Mouse (Mus musculus) cerebellum, postnatal 25 days (tissue): ENCODE measurements at regions not wholly inside any gene's neighbourhood (a gene's known extent, or its start where the extent isn't known, plus 50 kb on each side); places are given as distances from the start of the nearest gene placed in this dataset.
A peak's percentile ranks its signal among the peaks of the same experiment; 100 is the strongest.

Source experiments
- DNase-seq, 2 experiments: peaks; one replicate each; pipeline ENCODE4 v3.0.0; 2021; ENCODE audit warnings: mixed read lengths in 2 of 2

DNA sequence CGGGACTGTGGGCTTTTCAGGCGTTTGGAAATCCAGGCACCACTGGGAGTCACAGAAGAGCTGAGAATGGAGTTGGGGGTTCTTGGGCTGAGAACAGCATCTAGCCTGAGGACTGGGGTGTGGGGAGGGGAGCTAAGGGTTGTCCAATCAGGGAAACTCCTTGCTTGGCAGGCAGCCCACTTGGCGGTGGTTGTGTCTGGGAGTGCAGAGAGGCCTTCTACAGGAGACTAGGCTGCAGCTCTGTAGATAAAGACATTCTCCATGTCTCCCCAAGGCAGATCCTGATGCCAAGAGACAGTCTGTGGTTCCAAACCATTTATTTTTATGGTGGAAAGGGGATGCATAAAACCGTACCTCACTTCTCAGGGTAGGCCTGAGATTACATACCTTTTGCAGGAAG lies 774.6 kb downstream of the Brinp1 start:
- peak in 1 of 2 experiments; percentile 25 for DNase-seq

DNA sequence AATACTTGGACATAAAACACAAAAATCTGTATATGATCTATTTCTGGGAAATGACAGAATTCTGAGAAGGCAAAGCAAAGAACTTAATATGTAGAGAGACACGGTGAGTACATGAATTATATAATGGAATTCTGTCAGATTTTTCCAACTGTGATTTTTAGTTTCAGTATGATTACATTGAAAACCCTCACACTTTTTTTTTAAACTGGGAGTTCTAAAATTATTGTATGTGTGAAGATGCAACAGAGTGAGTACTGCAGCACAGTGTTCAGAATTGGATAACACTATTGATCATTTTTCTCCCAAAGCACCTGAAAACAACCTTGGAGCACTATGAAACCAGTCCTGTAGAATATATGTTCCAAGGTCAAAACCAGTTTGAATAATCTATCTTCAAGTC lies 797.7 kb downstream of the Brinp1 start:
- no peak for DNase-seq

DNA sequence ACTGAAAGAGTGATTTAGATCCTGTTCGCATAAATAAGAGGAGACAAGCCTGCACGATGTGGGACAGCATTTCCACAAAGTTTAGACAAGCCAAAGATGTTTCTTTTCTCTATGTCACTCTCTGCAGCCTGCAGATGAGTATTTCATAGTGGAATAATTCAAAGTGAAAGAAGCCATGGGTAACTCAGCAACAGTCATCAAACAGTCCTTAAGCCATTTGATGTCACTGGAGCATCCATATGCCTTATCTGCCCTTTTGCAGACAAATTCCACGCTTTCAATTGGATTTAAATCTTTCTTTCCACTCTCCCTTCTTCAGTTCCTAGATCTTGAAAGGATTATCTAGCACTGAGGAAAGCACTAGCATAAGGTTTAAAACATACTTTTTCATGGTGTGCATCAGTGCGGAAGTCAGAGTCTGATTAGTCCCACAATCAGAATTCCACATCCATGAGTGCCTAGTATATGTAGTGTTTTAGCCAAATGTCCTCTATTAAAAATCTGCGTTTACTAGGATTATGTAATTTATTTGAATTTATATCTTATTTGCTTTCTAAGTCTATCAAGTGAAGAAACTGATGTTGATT lies 805.6 kb downstream of the Brinp1 start:
- DNase-seq = no peak

DNA sequence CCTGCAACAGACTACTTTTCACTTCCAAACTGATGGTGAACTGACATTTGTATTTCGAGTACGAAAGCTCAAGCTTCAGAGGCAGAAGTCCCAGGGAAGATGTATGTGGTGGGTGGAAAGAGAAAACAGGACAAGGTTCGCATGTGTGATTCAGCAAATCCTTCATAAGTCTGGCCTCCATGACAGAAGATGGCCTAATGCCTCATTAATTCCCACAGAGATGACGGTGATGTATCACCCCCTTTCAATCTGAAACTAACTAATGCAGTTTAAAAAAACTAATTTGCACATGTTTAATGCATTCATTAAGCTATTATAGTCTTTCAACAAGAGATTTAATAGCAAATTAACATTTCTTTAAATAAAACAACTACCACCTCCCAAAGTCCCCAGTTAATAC lies 826.1 kb downstream of the Brinp1 start:
- DNase-seq = no peak

DNA sequence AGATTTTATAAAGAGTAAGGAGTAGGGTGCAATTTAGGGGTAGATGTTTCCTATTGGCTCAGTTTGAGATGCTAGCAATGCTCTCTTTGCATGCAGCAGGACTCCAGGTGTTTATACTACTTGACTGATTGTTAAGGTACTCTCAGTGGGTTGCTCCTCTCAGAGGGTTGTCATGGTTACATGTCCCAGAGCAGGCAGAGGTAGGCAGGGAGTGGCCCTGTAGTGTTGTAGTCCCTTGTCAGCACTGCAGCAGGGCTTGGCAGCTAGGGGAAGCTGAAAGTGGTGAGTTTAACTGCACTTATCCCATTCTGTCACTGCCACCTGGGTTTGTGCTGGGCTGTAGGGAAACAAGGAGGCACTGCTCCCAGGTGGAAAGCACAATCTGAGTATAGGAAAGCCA lies 839.7 kb downstream of the Brinp1 start:
- no peak for DNase-seq

DNA sequence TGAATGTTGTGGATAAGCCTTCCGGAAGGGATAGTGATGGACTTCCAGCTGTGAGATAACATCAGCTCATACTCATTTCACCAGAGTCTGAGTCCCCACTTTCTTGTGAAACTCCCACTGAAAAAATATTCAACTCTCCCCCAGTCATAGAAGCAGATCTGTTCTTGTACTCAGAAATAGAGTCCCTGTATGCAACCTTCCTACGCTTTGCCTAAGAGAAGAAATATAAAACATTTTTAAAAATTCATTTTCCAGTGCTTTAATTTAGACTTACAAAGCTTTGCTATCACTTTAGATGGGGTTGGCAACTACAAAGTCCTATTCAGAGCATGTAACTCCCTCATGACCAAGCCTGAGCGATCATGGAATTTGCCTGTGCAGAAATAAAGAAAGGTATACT lies 868.9 kb downstream of the Brinp1 start:
- no peak for DNase-seq

DNA sequence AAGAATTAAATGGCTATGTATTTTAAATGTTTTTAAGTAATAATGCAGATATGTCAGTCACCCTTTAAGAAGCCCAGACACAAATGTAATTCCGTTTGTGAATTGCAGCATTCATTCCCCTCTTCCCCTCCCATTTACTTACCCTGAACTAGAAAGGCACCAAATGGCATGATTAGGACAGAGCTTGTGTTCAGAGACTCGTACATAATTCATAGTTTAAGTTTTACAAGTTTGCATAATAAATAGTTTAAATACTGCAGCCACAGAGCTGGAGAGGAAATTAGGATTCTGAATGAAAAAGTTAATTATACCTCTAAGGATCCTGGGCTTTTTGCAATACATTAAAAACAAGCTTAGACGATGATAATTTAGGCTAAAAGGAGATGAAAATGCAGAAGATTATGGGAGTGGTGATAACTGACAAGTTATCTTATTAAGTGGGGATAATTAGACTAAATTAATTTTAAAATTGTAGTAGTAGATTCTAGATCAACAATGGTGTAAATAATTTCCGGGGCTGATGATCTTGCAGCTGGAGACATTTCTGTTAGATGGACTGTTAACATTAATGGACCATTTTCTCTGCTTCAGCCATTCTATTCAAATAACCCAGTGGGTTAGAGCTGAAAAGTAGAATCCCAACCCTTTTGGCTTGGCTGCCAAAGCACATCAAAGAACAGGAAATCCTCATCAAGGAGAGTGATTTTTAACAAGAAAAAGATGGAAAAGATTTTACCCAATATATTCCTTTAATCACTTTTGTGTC lies 897.2 kb downstream of the Brinp1 start:
- no peak for DNase-seq

DNA sequence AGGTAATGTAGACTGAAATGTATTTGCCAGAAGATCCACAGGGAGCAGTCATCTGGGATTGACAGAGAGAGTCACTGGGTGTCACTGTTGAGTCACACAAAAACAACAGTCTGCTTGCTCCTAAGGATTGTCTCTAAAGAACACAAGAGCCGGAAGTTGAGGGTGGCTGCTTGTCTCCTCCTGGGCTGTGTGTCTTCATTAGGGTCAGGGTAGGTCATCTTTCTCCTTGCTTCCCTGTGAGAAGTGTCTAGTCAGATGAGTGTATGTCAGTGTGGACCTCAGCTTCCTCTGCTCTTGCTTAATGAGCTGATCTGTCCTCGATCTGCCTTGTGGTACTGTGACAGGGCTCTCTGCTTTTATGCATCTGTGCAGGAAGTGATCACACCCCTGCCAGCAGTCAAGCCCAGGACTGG lies 931.3 kb downstream of the Brinp1 start:
- DNase-seq = peak; percentile 64 to 69

DNA sequence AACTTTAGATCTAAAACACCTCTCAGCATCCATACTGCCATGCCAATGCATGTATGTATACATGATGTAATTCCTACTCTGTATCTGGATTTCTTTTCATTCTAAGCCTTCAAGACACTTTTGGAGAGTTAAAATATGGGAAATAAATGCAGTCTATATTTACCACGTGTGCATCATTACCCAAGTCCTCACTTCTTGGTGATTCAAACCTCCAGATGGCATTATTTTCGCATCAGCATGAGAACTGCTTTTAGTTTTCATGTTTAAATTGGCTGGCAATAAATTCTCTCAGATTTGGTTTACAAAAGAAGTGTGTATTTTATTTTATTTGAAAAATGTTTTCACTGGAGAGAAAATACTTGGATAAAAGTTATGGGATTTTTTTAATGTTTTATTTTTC lies 942.8 kb downstream of the Brinp1 start:
- DNase-seq = no peak

DNA sequence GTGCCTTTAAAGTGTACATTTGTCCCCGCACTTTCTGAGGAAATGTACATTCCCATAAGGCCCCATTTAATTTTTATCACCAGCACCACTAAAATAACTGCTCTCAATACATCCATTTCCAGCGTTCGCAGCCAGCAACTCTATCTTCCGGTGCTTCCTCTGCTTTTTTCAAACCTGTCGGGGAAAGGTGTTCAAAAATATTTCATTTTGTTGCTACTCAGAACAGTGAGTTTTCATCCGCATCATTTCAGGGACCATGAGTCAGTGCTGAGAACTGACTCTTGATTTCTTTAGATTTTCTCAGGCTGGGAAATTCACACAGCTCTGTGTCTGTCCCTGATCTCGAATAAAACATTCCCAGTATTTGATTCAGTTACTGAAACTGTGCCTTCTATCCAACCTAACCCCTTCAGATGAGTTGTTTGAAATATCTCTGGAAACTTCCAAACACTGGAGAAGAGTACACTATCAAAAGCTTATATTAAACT lies 959.4 kb downstream of the Brinp1 start:
- DNase-seq = no peak

DNA sequence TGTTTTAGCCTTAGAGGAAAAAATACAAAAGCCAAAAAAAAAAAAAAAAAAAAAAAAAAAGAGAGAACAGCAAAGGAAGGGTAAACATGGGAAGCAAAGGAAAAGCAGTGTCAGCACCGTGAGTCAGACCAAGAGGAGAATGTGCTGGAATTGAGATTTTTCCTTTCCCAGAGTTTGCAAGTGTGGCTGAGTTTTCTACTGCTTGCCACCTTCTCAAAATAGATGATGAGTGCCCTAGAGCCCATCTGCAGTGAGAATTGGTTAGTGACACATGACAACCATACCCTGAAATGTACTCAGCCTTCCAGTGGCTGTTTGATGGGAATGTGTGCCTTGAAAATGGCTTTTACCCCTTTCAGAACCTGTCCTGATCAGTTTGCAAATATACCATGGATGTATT lies 990.7 kb downstream of the Brinp1 start:
- no peak for DNase-seq

DNA sequence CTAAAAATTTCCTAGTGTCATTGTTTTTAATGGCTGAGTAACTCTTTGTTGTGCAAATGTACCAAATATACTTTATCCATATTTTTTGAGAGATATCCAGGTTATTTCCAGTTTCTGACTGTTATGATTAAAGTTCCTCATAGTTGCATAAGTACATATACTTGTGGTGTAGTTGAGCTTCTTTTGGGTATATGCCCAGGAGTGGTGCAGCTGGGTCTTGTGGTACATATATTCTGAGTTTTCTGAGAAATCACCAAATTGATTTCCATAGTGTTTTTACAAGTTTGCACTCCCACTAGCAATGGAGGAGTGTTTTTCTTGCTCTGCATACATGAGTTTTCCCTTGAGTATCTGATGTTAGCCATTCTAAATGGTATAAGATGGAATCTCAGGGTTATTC lies 1006.2 kb downstream of the Brinp1 start:
- no peak for DNase-seq

DNA sequence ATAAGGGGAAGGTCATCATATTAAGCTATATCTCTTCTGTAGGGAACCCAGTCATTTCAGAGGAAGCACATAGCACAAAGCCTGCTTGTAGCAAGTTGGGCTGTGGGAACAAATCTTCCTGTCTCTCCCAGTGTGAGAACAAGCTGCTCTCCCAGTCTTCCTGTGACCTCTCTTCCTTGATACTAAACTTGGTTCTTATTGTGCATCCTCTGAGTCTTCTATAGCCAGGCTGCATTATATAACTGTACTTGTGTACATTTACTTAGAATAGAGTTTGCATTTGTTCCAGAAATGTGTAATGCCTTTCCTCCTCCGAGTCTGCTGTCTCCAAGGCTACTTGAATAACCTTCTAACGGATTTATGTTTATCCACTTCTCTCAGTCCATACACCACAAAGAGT lies 1021.7 kb downstream of the Brinp1 start:
- DNase-seq = no peak

DNA sequence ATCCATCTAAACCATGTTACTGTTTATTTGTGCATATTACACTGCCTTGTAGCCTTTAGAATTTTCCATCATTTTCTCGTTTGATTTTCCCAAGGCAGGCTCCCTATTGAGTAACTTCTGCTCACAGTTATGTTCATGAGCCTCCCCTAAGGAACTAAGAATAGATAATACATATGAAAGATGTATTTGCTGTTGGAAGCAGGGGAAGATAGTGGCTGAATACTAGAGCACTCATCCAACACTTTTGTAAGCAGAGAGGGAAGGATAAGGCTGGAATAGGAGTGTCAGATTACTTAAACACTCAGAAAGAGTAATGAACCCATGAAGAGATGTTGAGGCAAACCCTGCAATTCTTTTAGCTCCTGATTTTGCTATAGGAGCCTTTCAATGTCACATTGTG lies 1055.1 kb downstream of the Brinp1 start:
- no peak for DNase-seq

DNA sequence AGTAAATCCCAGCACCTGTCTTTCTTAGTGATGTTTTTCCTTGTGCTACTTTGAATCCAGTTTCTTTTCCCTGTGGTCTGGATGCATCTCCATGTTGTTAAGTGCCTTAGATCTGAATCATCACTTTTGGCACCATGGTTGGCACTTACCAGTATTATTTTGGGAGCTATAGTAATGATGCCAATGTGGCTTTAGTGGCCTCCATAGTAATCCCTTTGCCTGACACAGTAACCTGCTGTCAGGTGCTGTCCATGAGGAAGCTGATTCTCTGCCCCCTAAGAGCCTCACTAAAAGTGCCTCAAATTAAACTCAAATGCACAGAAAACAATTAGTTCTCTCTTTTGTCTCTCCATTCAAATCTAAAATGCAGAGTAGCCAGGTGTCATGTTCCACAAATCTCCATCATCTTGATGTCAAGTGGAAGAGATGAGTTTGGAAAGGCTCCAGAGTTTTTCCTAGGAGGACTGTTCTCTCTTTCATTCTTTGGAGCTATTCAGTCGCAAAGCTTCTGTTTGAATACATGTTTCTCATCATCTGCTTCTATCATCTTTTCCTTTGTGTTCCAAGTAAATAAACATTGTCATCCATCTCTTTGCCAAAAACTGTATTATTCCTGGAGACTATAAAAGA lies 1062.1 kb downstream of the Brinp1 start:
- peak; percentile 24 for DNase-seq

DNA sequence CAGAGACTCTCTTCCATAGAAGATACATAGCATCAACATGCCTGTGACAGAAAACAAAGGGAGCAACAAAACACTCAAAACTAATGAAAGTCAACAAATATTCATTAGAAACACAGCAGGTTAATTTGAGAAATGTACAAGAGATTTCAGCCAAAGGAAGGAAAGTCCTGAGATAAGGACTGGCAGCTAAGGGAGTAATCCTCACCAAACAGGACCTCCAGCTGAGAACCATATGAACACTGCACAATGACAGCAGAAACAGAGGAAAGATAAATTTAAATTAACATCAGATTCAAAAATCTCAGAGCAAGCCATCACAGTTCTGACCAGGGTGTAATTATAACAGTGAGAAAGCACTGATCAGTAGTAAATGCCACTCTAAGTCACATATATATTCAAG lies 1060.6 kb downstream of the Tlr4 start:
- peak; percentile 46 to 65 for DNase-seq

DNA sequence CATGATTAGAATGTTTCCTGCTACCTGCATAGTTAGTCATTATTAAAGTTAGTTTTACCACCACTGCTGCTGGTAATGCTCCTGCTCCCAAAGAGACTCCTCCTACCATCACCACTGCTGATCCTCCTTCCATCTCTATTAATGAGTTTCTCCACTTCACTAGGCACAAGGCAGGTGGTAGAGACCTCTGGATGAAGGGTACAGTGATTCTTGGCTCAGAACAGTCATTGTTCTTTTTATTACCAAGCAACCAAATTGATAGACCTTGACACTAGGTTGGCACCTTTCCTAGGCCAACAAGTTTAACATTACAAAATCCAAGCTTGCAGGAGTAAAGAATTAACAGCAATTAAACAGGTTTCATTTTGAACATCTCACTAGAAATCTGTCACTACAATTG lies 1057.8 kb downstream of the Tlr4 start:
- DNase-seq = no peak

DNA sequence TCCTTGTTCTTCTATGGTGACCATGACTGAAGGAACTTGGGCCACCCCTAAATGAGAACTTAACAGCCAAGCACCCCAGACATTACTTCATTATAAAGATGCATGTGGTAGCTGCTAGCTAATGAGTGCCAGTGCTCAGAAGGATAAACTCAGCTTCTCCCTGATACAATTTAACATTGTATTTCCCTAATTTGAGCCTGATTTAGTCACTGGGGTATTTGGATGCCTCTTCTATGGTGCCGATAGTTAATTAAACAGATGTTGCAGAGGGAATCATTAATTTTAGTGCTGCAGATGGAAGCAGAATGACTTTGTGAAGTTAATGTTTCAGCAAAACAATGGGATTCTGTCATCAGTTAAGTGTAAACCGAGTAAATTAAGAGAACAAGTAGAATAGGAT lies 1034.8 kb downstream of the Tlr4 start:
- no peak for DNase-seq

DNA sequence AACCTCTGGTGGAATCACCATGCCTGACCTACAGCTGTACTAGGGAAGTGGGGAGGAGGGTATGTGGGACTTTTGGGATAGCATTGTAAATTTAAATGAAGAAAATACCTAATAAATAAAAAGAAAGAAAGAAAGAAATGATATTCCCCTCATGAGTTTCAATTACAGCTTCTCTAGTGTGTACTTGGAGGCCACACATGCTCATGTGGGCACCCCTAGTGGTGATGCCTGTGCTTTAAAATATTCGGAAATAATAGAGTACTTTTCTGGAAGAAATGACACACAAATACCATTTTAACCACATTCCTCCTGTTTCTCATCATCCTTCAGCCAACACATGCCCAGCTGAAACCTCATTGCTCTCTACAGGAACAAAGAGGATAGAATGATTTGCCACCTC lies 1034.4 kb downstream of the Tlr4 start:
- no peak for DNase-seq

DNA sequence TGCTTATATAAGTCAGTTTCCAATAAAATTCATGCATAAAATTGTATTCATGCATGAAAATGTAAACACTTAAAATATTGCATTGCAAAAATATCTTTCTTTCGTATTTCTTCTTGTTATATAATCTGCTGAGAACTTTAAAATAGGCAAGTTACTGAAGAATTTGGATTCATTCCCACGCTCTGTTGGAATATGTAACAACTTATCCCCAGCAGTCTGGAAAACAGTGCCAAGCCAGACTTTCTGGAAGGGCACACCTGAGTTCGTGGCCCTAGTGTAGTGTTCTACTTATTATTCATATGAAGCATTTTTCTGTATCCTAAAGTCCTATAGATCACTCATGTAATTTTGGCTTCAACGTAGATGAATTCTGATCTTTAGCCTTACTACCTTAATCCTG lies 1025.6 kb downstream of the Tlr4 start:
- DNase-seq = peak in 1 of 2 experiments; percentile 12

DNA sequence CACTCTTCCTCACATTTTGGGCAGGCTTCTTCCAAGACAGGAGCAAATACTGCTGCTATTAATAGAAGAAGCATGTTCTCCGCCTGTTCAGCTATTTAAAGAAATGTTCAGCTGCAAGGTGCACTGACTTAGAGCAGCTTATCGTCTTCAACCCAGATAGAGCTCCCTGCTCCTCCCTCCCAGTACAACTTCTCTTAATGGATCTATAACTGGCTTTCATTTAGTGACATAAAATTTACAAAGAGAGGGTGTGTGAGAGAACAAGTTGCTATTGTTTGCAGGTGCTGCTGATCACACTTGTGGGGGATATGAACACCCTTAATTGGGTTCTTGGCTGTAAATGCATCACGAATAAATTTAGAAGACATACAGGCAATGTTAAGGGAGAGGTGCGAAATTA lies 1006.0 kb downstream of the Tlr4 start:
- peak in 1 of 2 experiments; percentile 13 for DNase-seq

DNA sequence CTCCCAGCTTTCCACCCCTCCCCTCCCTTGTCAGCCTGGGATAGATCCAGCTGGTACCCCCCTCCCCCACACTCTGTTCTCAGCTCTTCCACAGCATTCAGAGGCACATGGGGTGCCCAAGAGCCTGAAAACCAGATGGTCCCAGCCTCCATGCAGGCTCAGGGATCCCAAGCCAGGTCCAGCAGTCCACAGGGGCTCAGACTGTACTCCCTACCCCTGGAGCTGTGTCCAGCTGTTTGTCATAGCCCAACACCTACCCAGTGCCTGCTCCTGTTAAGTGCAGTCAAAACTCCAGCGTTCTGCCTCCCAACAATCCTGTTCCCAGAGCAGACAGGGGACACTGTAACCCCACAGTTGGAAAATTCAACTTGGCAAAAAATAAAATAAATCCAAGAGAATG lies 998.1 kb downstream of the Tlr4 start:
- peak; percentile 16 to 31 for DNase-seq

DNA sequence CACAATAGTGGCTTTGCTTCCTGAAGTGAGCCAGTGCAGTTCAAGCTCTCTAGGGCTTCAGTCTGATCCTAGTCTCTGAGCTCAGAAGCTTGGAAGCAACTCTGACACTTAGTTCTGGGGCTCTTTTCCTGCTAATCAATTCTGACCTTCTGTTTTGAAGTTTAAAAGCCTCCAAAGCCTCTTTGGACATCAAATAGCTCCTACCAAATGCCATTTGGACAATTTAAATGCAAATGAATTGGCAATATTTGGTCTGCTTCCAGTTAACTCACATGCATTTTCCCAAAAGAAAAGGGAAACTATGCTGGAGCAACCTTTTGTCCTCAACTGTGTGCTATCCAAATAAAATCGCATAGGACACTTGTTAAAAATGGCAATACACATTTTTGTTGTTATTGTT lies 968.7 kb downstream of the Tlr4 start:
- no peak for DNase-seq
